Mouse (Mus musculus) intestine, embryonic 14.5 days (tissue): Measurements from ENCODE around the gene Olfr1410. TPM values are rescaled to one million over a fixed set of nuclear protein-coding genes. Genes with fewer than 3 reads are reported as not detected.

ENCODE experiments used
- ATAC-seq: fragments of 200-750 bp; cut with Nextera tagmentation; replicated peaks from 2 replicates; pipeline ENCODE4 v1.8.0; 2017; ENCODE audit warnings: low read depth, moderate number of reproducible peaks, moderate TSS enrichment, moderate library complexity; ENCODE audit not compliant: low FRiP score, low TSS enrichment
- DNase-seq: peaks from one replicate; pipeline ENCODE4 v3.0.0-alpha.2; 2018; ENCODE audit warnings: low spot score
- H3K27ac ChIP-seq: fragments of 300-500 bp; sonication (generic); 2 replicates; pipeline ENCODE4 v1.5.1; 2014; ENCODE audit warnings: low read depth, mild to moderate bottlenecking, control low read depth
- H3K27me3 ChIP-seq: fragments of 300-500 bp; sonication (generic); replicated peaks from 2 replicates; pipeline ENCODE4 v1.6.1; 2014; ENCODE audit warnings: low read length, control low read depth; ENCODE audit not compliant: control insufficient read depth, insufficient read depth
- H3K36me3 ChIP-seq: fragments of 300-500 bp; sonication (generic); 2 replicates; pipeline ENCODE4 v1.6.1; 2014; ENCODE audit warnings: low read length, control low read depth; ENCODE audit not compliant: control insufficient read depth, insufficient read depth
- H3K4me1 ChIP-seq: fragments of 300-500 bp; sonication (generic); replicated peaks from 2 replicates; pipeline ENCODE4 v1.6.1; 2014; ENCODE audit warnings: low read length, control low read depth, mixed read lengths; ENCODE audit not compliant: control insufficient read depth, insufficient read depth
- H3K4me2 ChIP-seq: fragments of 300-500 bp; sonication (generic); 2 replicates; pipeline ENCODE4 v1.6.1; 2014; ENCODE audit warnings: low read length
- H3K4me3 ChIP-seq: fragments of 300-500 bp; sonication (generic); 2 replicates; pipeline ENCODE4 v1.5.1; 2014; ENCODE audit warnings: low read depth, low read length, control low read depth, mixed read lengths
- H3K9ac ChIP-seq: fragments of 300-500 bp; sonication (generic); 2 replicates; pipeline ENCODE4 v1.6.1; 2014; ENCODE audit warnings: mild to moderate bottlenecking, low read length
- H3K9me3 ChIP-seq: fragments of 300-500 bp; sonication (generic); 2 replicates; pipeline ENCODE4 v1.6.1; 2016; ENCODE audit warnings: low read length, control low read depth; ENCODE audit not compliant: control insufficient read depth
- WGBS: fragments of 180-500 bp; shearing (Covaris S2); extraction: QIAGEN DNeasy Blood & Tissue Kit; methylation state at CpG from one replicate; pipeline ENCODE4 v1.1.7; 2014; 5-methylcytosine and 5-hydroxymethylcytosine counted together
- polyA plus RNA-seq: library from polyadenylated mRNA; unstranded; fragments of >200 nt; fragmentation: Nextera tagmentation; extraction: Ambion mirVana; gene quantifications from 2 replicates; pipeline ENCODE4 v1.2.1, GENCODE M21; 2014

The Olfr1410 gene
- polyA plus RNA-seq, 1 experiment from 2014 or later: not detected

DNA sequence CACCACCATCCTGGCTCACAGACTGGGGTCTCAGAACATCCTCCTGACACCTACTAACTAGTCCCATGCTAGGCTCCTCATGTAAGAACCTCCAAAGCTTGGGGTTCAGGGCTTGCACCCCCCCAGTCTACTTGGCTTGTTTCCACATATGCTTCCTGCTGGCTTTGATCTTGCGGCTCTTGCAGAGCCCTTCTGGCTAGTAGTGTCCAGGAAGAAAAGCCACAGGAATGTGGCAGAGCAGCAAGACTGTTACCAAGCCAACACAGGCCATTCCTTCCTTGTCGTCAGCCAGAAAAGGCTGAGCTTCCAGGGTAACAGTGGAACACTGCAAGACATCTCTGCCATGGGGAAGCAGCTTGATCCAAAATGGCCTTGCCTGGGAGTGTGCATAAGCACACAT, 49.1 kb downstream of the Olfr1410 start:
- Histone ChIP-seq H3K4me2 (no peak overlapping the region), H3K4me3 (no peak overlapping the region), H3K36me3 (no peaks in the 10 kb centered on the region), H3K9me3 (no peaks in the 10 kb centered on the region), H3K27me3 (no peaks in the 10 kb centered on the region), H3K9ac (no peak overlapping the region), H3K27ac (no peak overlapping the region), H3K4me1 (no peaks in the 10 kb centered on the region)
- DNase-seq (no peak), ATAC-seq (no peak)
- WGBS: 63% methylated on average over 2 of the region's 2 CpGs

DNA sequence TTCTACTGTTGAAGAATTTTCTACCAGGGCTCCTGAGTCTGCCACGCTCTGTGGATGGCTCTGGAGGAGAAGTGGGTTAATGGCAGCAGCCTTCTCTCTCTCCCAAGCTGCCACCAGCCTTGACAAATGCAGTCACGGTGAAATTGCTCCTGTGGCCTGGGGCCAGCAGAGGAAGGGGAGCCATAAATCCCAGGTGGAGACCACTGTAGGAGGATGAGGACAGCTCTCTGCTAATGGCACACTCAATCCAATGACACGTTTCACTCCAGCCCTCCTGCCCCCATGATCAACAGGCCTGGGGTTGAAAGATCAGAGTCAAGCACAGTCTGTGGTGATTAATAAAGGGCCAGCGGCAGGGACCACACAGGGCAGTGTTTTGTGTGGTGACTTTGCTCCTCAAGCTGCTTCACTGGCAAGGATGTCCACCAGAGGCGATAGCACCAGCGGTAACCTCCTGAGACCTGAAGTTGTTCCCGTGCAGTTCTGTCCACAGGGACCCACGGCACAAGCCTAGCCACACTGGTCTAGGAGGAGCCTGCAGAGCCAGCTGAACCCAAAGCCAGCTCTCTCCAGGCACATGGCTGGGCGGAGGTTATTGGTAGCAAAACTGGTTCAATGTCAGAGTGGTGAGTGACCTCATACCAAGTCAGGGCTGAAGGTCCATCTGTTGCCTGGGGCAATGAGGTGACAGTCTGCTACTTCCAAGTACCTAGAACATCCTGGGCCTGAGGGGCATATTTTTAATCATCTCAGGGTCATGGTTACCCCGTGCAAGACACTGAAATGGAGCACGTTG, 51.6 kb downstream of the Olfr1410 start:
- 69% methylated on average over 11 of the region's 11 CpGs for WGBS
- no peak for ATAC-seq

DNA sequence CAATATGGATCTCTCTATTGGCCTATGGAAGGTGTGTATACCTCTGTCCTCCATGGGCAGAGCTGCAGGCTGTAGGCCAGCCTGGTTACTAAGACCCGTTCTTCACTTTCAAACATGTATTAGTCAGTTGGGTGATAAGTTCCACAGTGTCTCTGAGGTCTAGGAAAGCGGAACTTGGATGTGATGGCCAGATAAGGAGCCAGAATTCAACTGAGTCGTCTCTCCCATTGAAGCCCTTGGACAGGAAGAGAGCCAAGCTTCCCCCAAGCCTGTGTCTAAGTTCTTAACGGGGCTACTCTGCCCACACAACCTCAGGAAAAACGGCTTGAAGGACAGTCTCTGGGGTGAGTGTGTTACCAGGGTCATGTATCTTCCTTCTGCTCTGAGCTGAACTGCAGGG, 53.8 kb downstream of the Olfr1410 start:
- ATAC-seq: no peak

More for the DNA sequence above, 51.6 kb downstream of the Olfr1410 start:
- Histone ChIP-seq H3K9ac (no peak overlapping the region), H3K27ac (no peak overlapping the region), H3K4me3 (no peak overlapping the region), H3K4me1 (no peaks in the 10 kb centered on the region), H3K27me3 (no peaks in the 10 kb centered on the region), H3K4me2 (no peak overlapping the region), H3K36me3 (no peaks in the 10 kb centered on the region), H3K9me3 (no peaks in the 10 kb centered on the region)
- DNase-seq: no peak

More for the DNA sequence above, 53.8 kb downstream of the Olfr1410 start:
- Histone ChIP-seq H3K9ac (no peak overlapping the region), H3K36me3 (no peaks in the 10 kb centered on the region), H3K4me3 (no peak overlapping the region), H3K27me3 (no peaks in the 10 kb centered on the region), H3K27ac (no peak overlapping the region), H3K4me1 (no peaks in the 10 kb centered on the region), H3K9me3 (no peaks in the 10 kb centered on the region), H3K4me2 (no peak overlapping the region)
- 60% methylated on average over 5 of the region's 5 CpGs for WGBS
- DNase-seq: no peak

Other genes with a start within 250 kb of the Olfr1410 start
- gene Ndufa10, start 131.9 kb upstream of the Olfr1410 start, polyA plus RNA-seq: 312 and 331 TPM in 2 replicates
- gene Olfr1416, start 120.7 kb upstream of the Olfr1410 start, polyA plus RNA-seq: not detected in 2 replicates
- not detected in 2 replicates for gene Olfr1415, start 109.7 kb upstream of the Olfr1410 start, polyA plus RNA-seq
- gene Olfr1414, start 87.1 kb upstream of the Olfr1410 start, polyA plus RNA-seq: not detected in 2 replicates
- gene Olfr1413, start 34.5 kb upstream of the Olfr1410 start, polyA plus RNA-seq: not detected in 2 replicates
- gene Olfr1412, start 20.0 kb upstream of the Olfr1410 start, polyA plus RNA-seq: not detected in 2 replicates
- gene Olfr1411, start 11.4 kb upstream of the Olfr1410 start, polyA plus RNA-seq: not detected in 2 replicates
- not detected in 2 replicates for gene Olfr12, start 12.0 kb downstream of the Olfr1410 start, polyA plus RNA-seq
- 424 and 467 TPM in 2 replicates for gene Cops9, start 36.2 kb downstream of the Olfr1410 start, polyA plus RNA-seq
- 0.09 TPM in 1 of 2 replicates, not detected in the other for gene Otos, start 43.1 kb downstream of the Olfr1410 start, polyA plus RNA-seq
- 46.3 and 47.9 TPM in 2 replicates for gene Gpc1, start 225.9 kb downstream of the Olfr1410 start, polyA plus RNA-seq